Mouse (Mus musculus): Measurements from ENCODE around the gene Fcgr3.
"Not testable (repeated sequence)": the region's sequence is repeated elsewhere in the genome, so short reads cannot be mapped to it uniquely, and the experiment has no call there.

The Fcgr3 gene

DNA sequence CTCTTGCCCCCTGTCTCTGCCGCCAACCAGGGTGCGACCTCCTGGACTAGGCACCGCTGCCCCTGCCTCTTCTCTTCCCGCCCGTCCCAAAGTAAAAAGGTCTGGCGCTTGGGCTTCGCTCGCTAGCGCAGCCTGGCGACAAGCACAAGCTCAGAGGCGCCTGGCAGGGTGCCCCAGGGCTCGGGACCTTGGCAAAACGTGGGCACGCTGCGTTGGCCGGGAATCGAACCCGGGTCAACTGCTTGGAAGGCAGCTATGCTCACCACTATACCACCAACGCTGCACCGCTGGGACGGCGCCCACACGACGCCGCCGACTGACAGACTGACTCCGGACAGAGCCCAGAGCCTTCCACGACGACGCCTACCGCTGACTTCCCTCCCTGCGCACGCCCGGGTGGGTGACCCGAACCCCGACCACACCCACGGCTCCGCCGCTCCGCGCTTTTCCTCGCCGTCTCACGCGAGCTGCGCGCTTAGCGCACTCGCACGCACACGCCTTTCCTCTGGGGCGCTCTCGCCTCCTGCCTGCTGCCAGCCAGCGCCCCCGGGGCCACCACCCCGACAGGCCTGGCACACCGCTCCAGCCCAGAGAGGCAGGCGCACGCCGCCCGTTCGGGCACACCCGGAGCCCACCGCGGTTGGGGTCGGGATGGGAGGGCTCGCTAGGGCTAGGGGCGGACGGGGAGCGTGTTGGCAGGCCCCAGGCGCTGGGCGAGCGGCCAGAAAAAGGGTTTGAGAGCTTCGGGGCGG lies at the start of gene Fcgr3:
Gene Fcgr3 (minus strand): TSS at position 445 of the 752 bp plus-strand sequence.
- DNase-seq = peak; percentile 72

DNA sequence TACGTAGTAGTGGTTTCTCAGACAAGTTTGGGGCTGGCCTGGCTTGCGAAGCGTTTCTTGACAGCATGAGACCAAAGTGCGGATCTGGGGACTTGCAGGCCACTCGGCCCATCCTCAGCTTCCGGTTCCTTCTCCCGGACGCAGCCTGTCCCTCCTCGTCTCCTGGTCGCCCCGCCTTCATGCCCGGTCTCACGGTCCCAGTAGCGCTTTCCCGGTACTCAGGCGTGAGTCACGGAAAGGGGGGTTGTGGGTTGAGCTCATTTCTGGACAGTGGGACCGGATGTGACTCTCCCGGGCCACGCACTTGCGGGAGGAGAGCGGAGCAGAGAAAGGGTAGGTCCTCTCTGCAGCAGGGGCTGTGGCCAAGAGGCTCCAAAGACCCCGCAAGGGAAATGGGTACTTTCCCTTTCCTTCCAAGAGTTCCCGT lies 49.2 kb upstream of the Fcgr3 start, which contains the start of gene Cfap126:
Gene Cfap126 (plus strand): TSS at position 46 of the 427 bp plus-strand sequence.
- DNase-seq = peak; percentile 91

DNA sequence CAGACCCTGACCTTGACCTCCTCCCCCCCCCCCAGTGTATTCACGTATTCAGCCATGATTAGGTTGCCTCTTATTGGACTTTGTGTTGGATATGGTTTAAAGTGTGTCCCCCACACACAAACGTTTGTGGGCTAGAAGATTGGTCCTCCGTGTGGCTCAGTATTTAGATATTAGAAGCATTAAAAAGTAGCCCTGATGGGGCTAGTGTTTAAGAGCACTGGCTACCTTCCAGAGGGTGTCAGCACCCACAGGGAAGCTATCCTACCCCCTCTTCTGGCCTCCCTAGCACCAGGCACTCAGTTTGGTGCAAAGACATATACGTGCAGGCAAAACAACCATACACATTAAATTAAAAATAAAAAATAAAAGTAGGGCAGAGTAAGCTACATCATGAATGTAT lies 48.3 kb upstream of the Fcgr3 start:
- DNase-seq = no peak

DNA sequence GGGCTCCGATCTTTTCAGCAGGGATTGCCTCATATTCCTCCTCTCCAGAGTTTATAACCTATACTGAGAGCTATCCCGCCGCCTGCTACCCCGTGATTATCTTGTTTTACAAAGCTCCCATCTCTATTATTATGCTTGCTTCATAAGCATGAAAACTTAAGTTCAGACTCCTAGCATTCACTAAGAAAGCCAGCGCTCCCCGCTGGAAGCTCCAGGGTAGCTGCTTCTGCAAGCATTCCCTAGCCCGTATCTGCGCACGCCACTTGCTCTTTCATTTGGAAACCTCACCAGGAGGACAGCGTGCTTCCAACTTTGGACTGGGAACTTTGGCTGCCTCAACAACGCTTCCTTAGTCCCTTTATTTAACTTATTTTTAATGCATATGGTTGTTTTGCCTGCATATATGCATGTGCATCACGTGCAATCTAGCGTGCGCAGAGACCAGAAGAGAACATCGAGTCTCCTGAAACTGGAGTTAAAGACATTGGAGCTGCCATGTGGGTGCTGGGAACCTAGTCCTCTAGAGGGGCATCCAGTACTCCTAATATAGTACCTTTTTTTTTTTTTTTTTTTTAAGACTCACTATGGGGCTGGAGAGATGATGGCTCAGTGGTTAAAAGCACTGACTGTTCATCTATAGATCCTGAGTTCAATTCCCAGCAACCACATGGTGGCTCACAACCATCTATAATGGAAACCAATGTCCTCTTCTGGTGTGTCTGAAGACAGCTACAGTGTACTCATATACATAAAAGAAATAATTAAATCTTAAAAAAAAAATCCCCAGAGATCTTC lies 47.2 kb upstream of the Fcgr3 start:
- peak; percentile 56 for DNase-seq

DNA sequence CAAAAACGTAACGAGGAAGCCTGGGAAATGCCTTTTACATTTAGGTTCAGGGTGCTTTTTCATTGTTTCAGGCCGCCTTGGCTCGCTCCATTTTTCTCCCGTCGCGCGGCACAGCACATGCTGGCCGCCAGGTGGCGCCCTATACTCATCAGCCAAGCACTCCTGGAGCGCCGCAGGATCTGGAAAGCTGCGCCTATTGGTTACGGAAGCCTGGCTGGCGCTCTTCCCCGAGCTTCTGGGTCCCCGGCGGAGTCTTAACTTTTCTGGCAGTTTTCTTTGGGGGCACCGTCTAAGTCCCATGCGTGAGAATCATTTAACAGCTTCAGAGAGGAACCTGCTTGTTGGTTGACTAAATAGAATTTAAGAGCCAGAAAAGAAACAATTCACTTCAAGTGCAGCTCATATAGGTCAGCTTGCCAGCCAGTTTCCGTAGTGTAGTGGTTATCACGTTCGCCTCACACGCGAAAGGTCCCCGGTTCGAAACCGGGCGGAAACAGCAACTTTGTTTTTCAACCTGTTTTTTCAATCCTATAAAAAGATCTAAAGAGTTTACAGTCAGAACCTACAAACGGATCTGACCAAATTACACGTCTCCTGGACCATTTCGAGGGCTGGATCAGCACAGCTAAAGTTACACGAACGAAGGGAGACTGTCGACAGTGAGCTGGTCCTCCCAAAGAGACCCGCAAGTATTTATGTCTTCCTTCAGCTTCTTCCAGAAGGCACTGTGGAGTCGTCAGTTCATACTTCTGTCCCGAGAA lies 46.5 kb upstream of the Fcgr3 start:
- peak; percentile 94 for DNase-seq

DNA sequence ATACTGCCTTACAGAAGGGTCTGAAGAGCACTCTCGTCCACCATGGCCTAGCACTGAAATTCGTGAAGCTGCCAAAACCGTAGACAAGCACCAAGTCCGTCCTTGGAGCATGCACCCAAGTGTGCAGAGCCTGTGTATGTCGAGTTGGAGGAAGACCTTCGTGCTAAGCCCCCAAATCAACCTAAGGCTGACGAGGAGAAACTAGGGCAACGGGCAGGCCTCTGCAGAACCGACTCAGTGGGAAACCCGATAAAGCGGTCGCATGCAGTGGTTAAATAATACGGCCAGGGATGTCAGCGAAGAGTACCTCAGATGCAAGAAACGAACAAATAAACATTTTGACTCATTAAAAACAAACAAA lies 45.9 kb upstream of the Fcgr3 start:
- DNase-seq = no peak

DNA sequence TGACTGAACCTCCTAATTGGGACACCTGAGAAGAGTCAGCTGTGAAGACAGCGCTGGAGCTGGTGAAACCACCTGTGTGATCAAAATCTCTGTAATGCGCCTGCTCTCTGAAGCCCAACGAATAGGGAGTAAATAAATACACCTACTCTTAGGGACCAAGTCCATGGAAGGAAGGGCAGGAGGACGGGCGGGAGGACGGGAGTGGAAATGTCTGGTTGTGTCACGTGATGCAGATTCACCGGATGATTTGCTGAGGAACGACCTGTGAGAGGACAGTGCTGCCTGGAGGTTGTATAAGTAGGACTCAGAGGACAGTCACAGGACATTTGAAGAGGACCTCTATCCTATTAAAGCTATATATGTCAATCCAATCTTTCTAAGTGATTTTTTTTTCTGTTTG lies 44.9 kb upstream of the Fcgr3 start:
- peak; percentile 42 for DNase-seq

DNA sequence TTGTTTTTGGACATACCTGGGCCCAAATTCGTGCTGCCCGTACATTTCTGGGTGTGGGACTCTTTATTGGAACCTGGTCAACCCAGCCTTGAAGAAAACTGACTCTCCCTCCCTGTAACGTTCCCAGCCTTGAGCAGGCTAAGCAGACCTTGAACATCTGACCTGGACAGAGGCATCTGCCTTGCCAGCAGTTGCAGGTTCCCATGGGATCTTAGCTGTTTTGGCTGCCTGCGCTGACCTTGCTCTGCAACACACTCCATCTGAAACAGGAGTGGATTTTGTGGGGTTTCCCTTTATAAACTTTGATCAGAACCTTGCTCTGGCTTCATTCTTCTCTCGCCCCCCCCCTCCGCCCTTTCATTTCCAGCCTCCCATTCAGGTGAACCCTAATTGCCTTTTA lies 40.5 kb upstream of the Fcgr3 start:
- DNase-seq = no peak

DNA sequence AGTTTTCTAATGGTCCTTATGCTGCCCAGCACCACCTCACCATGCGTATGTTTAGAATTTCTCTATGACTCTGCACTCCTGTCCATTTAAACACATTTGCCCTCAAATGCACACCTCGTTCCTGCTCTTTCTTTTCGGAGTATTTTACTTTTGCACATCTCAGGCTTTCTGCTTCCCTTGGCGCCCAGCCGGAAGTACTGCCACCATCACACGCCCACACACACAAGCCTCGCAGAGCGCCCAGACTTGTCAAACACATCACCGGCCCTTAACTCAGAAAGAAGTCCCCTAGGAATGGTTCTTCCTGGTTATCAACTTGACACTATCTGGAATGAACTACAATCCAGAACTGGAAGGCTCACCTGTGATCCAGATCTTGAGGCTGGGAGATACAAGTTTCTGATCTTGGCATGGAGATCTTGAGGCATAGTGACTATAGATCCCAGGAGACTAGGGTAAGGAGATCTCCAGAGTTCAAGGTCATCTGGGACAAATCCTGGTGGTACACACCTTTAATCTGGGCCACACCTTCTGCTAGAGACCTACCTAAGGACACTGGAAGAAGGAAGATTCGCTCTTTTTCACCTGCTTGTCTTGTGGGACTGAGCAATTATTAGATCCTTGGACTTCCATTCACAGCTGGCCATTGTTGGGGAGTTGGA lies 38.6 kb upstream of the Fcgr3 start:
- DNase-seq = no peak

DNA sequence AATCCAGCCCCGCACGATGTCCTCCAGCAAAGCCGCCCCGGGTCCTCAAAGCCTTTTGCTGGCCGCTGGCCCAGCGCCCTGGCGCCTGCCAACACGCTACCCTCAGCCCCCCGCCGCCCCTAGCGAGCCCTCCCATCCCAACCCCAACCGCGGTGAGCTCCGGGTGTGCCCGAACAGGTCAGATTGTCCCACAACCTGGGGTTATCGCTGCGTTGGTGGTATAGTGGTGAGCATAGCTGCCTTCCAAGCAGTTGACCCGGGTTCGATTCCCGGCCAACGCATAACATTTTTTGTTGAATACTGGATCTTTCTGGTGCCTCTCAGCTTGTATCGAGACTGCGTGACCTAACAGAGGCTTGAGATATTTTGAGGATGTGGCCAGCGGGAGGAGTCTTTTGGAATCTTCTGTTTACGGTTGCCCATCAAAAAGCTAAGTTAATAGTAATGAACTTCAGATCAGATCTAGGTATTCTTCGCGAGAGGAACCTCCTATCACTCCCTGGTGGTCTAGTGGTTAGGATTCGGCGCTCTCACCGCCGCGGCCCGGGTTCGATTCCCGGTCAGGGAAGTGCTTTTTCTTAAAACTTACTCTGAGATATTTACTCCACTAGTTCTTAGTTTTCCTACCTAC lies 37.9 kb upstream of the Fcgr3 start:
- peak; percentile 79 for DNase-seq

DNA sequence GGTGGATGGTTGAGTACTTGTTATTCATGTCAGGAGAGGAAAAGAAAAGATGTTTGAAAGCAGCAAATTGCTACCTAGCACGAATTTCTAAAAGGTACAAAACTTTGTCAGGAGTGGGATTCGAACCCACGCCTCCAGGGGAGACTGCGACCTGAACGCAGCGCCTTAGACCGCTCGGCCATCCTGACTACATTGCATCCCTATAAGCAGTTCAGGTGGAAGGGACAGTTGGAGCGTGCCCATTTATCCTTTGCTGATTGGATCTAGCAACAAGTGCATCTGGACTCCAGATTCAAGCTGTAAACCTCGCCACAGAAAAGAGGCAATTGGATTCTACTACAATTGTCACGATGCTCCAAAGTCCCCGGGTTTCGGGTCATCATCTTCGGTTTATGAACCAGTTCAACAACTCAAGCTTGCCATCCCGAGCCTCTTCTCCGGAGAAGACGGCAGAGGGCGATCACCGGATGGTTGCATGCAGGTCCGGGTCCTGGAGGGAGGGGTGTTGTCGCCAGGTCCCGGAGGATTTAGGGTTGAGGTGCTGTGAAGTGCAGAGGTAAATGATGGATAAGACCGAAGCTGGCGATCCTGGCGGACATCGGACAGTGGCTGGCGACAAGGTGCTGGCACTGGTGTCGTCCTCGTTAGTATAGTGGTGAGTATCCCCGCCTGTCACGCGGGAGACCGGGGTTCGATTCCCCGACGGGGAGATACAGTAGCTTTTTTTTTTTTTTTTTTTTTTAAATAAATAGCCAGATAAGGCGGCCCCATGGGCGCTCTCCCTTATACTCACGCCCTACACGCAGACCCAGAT lies 37.2 kb upstream of the Fcgr3 start:
- DNase-seq = peak; percentile 78

DNA sequence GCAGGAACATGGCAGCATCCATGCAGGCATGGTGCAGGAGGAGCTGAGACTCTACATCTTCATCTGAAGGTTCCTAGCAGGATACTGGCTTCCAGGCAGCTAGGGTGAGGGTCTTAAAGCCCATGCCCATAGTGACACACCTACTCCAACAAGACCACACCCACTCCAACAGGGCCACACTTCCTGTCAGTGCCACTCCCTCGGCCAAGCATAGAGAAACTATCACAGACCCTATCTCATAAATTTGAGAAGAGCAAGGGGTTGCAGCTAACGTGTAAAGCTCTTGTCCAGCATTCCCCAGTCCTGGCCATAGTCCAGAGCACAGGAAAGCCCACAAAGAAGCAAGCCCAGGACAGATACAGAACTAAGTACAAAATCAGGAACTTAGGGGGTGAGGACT lies 36.3 kb upstream of the Fcgr3 start:
- no peak for DNase-seq

DNA sequence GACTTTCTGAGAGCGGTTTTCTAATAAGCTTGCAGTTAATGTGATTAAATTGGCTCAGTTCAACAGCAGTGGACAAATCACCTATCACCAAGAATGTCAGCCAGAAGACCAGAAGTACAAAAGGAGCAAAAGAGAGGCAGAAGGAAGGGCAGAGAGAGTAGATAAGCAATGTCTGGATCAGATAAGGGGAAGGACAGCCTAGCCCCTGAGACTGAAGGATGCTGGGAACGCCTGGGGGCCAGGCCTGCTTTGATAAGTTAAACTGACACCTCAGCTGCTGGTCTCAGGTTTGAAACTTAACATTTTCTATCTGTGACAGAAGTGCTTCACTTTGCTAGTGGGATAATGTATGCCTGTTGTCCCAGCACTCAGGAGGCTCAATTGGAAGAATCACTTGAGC lies 32.9 kb upstream of the Fcgr3 start:
- no peak for DNase-seq

DNA sequence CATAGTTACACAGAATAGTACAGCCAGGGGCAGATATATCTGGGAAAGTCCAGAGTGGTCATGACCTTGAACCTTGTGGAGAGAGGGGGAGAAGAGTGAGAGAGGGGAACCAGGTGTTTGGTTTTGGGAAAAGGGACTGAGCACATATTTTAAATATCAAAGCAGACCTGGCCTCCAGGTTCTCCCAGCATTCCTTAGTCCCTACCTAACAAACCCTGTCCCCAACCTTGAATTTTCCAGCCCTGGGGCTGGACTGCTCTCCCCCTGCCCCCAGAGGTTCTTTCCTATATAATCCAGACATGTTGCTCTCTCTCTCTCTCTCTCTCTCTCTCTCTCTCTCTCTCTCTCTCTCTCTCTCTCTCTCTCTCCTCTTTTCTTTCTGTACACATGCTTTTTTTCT lies 32.4 kb upstream of the Fcgr3 start:
- no peak for DNase-seq

DNA sequence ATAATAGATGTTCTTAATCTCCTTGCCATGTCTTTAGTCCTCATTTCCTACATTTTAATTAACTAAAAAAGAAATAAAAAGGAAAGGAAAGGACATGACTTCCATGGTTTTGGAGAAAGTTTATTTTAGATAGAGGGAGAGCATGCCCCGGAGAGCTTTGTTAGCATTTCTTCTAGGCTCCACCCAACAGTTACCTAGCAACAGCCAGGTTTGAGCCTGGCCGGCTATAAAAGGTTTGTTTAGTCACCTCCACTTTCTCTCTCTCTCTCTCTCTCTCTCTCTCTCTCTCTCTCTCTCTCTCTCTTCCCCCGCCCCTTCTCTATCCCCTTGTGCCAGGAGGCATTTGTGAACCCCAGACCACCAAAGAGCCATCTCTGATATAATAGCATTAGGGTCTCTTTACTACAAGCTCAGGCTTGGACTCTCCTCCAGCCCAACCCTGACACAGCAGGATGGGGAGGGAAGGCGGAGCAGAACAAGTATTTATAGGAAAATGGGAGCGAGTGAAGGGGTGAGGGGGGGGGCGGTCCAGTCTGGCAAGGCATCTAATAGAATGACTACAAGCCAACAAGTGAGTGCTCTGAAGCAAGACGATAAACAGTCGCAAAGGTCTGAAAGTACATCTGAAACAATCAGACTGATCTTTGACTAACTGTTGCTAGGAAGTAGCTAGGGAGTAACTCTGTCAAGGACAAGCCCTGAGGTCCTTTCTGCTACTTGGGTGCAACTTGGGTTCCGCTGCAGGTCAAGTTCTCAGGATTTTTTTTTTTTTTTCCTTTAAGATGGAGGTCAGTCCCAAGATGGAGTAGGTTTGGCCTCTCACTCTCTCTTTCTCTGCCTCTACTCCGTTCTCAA lies 31.6 kb upstream of the Fcgr3 start:
- DNase-seq = no peak

DNA sequence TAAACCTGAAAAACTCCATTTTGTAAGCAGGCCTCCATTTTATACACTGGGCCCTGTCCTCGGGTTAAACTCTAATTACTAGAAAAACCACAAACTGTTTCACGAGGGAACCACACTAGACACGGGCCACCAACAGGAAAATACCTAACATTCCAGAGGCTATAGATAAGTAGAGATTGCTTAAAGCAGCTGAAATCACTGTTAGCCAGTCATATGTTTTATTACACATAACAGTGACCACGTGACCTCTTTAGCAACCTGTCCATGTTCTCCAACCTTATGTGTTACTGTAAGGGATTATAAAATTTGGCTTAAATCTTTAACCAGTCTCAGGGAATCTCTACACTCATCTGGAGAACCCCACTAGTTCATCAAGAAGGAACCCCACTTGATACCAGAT lies 29.7 kb upstream of the Fcgr3 start:
- DNase-seq = no peak

DNA sequence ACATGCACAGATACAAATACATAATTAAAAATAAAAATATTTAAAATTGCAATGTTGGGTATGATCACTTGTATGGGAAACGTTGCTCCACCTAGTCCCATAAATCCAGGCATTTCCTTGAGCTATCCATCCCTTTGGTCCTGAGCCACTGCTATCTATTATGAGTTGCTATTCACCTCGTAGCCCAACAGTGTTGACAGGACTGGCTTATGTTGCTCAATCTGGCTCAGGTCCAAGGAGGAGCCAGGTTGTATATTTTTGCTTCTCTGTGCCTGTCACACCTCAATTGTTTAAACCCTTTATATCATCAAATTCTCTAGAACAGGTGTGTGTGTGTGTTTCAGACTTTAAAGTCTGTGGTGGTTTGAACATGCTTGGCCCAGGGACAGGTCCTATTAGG lies 26.0 kb upstream of the Fcgr3 start:
- no peak for DNase-seq

DNA sequence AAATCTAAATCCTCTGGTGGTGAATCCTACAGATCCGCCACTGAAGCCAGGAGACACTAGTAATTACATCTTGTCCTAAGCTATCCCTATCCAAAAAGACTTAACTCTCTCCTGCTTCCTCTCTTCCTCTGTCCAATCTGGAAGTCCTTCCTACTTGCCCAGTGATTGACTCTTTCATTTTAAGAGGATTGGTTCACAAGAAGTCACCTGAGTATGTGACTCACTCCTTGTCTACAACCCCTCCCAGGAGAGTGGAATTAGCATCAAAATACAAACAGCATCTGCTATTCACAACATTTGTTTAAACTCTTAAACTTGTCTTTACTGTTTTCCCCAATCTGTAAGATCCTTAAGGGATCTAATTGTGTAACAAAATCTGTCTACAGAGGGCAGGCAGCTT lies 25.2 kb upstream of the Fcgr3 start:
- DNase-seq = no peak

DNA sequence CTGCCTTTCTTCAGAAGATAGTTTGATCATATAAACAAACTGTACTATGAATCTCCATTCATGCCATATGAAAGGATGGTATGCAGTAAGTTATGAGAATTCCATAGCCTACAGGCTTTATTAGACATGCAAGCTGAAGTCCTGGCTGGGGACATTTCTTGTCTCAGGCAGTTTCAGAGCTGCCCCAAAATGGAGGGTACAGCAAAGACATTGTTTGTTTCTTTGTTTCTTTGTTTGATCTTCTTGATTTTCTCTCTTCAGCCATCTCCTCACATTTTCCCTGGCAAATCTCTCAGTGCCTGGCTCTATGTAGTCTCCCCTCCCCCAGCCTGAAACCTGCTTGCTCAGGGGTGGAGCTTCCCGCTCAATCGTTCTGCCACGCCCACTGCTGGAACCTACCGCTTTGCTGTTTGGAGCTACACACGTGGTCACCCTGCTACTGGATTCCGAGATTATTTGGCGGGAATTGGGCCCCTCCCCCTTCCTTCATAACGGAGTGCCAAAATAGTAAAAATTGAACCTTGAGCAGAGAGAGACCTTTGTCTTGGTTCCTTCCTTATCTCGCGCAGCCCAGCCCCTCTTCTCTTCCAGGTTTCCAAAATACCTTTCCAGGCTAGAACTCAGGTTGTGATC lies 23.6 kb upstream of the Fcgr3 start:
- DNase-seq = not testable (repeated sequence)

DNA sequence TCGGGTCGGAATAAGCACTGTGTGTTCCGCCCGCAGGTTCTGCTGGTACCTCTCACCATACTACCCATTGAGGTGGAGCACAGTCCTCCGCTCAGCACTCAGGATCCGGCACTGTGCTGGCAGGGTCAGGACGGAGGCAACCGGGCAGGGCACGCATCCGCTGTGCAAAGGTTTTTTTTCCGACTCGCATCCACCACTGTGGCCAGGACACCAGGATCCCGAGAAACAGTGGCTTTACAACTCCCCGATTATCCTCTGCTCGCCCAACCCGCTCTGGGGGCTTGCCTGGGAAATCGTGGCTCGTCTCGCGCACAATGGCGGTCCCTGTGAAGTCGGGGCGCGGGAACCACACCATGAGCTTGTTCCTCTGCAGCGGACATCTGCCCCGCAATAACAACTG lies 21.0 kb upstream of the Fcgr3 start:
- no peak for DNase-seq
